Mouse (Mus musculus) heart, embryonic 16.5 days (tissue): ENCODE data around the gene Lgi4. TPM values are rescaled to one million over a fixed set of nuclear protein-coding genes. Genes with fewer than 3 reads are reported as not detected.

Source experiments
- ATAC-seq: fragments of 200-750 bp; cut with Nextera tagmentation; replicated peaks from 2 replicates; pipeline ENCODE4 v1.8.0; 2017; ENCODE audit warnings: moderate number of reproducible peaks; ENCODE audit not compliant: insufficient read depth, low FRiP score; ENCODE audit errors: extremely low read depth
- H3K27ac ChIP-seq: fragments of 300-500 bp; sonication (generic); 2 replicates; pipeline ENCODE4 v1.5.1; 2014; ENCODE audit warnings: mild to moderate bottlenecking, low read length, control low read depth, moderate library complexity
- H3K27me3 ChIP-seq: fragments of 300-500 bp; sonication (generic); 2 replicates; pipeline ENCODE4 v1.6.1; 2014; ENCODE audit warnings: low read length, mixed read lengths; ENCODE audit not compliant: control insufficient read depth, insufficient read depth
- H3K36me3 ChIP-seq: fragments of 300-500 bp; sonication (generic); 2 replicates; pipeline ENCODE4 v1.6.1; 2014; ENCODE audit not compliant: control insufficient read depth, insufficient read depth
- H3K4me1 ChIP-seq: fragments of 300-500 bp; sonication (generic); 2 replicates; pipeline ENCODE4 v1.6.1; 2014; ENCODE audit warnings: low read length, mixed read lengths; ENCODE audit not compliant: control insufficient read depth, insufficient read depth
- H3K4me2 ChIP-seq: fragments of 300-500 bp; sonication (generic); 2 replicates; pipeline ENCODE4 v1.6.1; 2014; ENCODE audit warnings: low read depth, mild to moderate bottlenecking, control low read depth, low read length
- H3K4me3 ChIP-seq: fragments of 300-500 bp; sonication (generic); 2 replicates; pipeline ENCODE4 v1.5.1; 2014; ENCODE audit warnings: mild to moderate bottlenecking, control low read depth, low read length
- H3K9ac ChIP-seq: fragments of 300-500 bp; sonication (generic); 2 replicates; pipeline ENCODE4 v1.6.1; 2014; ENCODE audit warnings: low read length, control low read depth
- H3K9me3 ChIP-seq: fragments of 300-500 bp; sonication (generic); replicated peaks from 2 replicates; pipeline ENCODE4 v1.6.1; 2016; ENCODE audit warnings: low read length; ENCODE audit not compliant: control insufficient read depth
- WGBS: fragments of 180-500 bp; shearing (Covaris S2); extraction: QIAGEN DNeasy Blood & Tissue Kit; methylation state at CpG from one replicate; pipeline ENCODE4 v1.1.7; 2014; 5-methylcytosine and 5-hydroxymethylcytosine counted together
- polyA plus RNA-seq: library from polyadenylated mRNA; unstranded; fragments of >200 nt; fragmentation: Nextera tagmentation; extraction: Ambion mirVana; gene quantifications from 2 replicates; pipeline ENCODE4 v1.2.1, GENCODE M21; 2015

The Lgi4 gene
- polyA plus RNA-seq, 1 experiment from 2014 or later = 0.09 TPM

GRCm38 (mm10) chr7:31049846-31050281 is 9.3 kb upstream of the Lgi4 start:
- 9% methylated on average over 10 of the region's 15 CpGs for WGBS
- no peak overlapping the region for H3K9ac ChIP-seq
- H3K27me3 ChIP-seq = peaks cover 26% of the 10 kb centered on the region
- H3K9me3 ChIP-seq = no peaks in the 10 kb centered on the region
- no peaks in the 10 kb centered on the region for H3K36me3 ChIP-seq
- no peak for ATAC-seq
- H3K4me2 ChIP-seq = no peak overlapping the region
- H3K4me1 ChIP-seq = peaks cover 40% of the 10 kb centered on the region
- no peak overlapping the region for H3K4me3 ChIP-seq
- no peak overlapping the region for H3K27ac ChIP-seq

- H3K36me3 ChIP-seq = no peaks in the 10 kb centered on the region
These were observed 8.7 kb upstream of the Lgi4 start for GRCm38 (mm10) chr7:31050487-31050886.

GRCm38 (mm10) chr7:31050921-31051320 is 8.2 kb upstream of the Lgi4 start:
- Histone ChIP-seq H3K36me3 (no peaks in the 10 kb centered on the region), H3K9me3 (no peaks in the 10 kb centered on the region), H3K9ac (no peak overlapping the region), H3K4me2 (peak overlapping the region; percentile 76), H3K27ac (no peak overlapping the region), H3K4me1 (peaks cover 40% of the 10 kb centered on the region), H3K27me3 (peaks cover 26% of the 10 kb centered on the region), H3K4me3 (peak overlapping the region; percentile 7; the same call in 1 of the 2 replicates)
- 16% methylated on average over 9 of the region's 9 CpGs for WGBS
- no peak for ATAC-seq

More at GRCm38 (mm10) chr7:31050487-31050886, 8.7 kb upstream of the Lgi4 start:
- Histone ChIP-seq H3K4me3 (no peak overlapping the region), H3K4me1 (peaks cover 40% of the 10 kb centered on the region), H3K4me2 (no peak overlapping the region), H3K27me3 (peaks cover 26% of the 10 kb centered on the region), H3K9me3 (no peaks in the 10 kb centered on the region), H3K27ac (no peak overlapping the region), H3K9ac (no peak overlapping the region)
- WGBS = 20% methylated on average over 6 of the region's 6 CpGs
- no peak for ATAC-seq

- no peaks in the 10 kb centered on the region for H3K36me3 ChIP-seq
- peak within 1 kb of the TSS; percentile 57 for H3K4me3 ChIP-seq
- no peak for ATAC-seq
- peak within 1 kb of the TSS; percentile 50 for H3K9ac ChIP-seq
- H3K27me3 ChIP-seq = peaks cover 26% of the 10 kb centered on the region
- H3K4me1 ChIP-seq = peaks cover 42% of the 10 kb centered on the region
- peak within 1 kb of the TSS; percentile 76 for H3K4me2 ChIP-seq
- H3K9me3 ChIP-seq = no peaks in the 10 kb centered on the region
- H3K27ac ChIP-seq = no peak within 1 kb of the TSS
- 13% methylated on average over 27 of the region's 28 CpGs for WGBS
These were observed 7.7 kb upstream of the Lgi4 start, which contains the start of gene Fxyd7 for GRCm38 (mm10) chr7:31051321-31052021. Gene Fxyd7, minus strand, starts transcription at chr7:31051467.

GRCm38 (mm10) chr7:31052251-31052635 is 6.9 kb upstream of the Lgi4 start:
- Histone ChIP-seq H3K4me3 (peak overlapping the region; percentile 57), H3K9me3 (no peaks in the 10 kb centered on the region), H3K27me3 (peaks cover 26% of the 10 kb centered on the region), H3K36me3 (no peaks in the 10 kb centered on the region), H3K27ac (no peak overlapping the region; the same call in 1 of the 2 replicates), H3K4me1 (peaks cover 42% of the 10 kb centered on the region), H3K4me2 (peak overlapping the region; percentile 76), H3K9ac (peak overlapping the region; percentile 50)
- WGBS = 12% methylated on average over 22 of the region's 22 CpGs
- ATAC-seq = no peak

- no peaks in the 10 kb centered on the region for H3K36me3 ChIP-seq
- no peaks in the 10 kb centered on the region for H3K9me3 ChIP-seq
- peak overlapping the region; percentile 4; the same call in 1 of the 2 replicates for H3K27ac ChIP-seq
- WGBS = 3% methylated on average over 34 of the region's 34 CpGs
- peak overlapping the region; percentile 50 for H3K9ac ChIP-seq
- H3K27me3 ChIP-seq = peaks cover 26% of the 10 kb centered on the region
- peak; percentile 4; the same call in 1 of the 2 replicates for ATAC-seq
- peak overlapping the region; percentile 57 for H3K4me3 ChIP-seq
- peak overlapping the region; percentile 76 for H3K4me2 ChIP-seq
- H3K4me1 ChIP-seq = peaks cover 42% of the 10 kb centered on the region
These were observed 6.3 kb upstream of the Lgi4 start for GRCm38 (mm10) chr7:31052636-31053434.

- peak overlapping the region; percentile 76 for H3K4me2 ChIP-seq
- WGBS = 18% methylated on average over 10 of the region's 10 CpGs
- peak overlapping the region; percentile 98 for H3K27ac ChIP-seq
- ATAC-seq = no peak
- no peaks in the 10 kb centered on the region for H3K36me3 ChIP-seq
- H3K4me3 ChIP-seq = peak overlapping the region; percentile 57
- peaks cover 26% of the 10 kb centered on the region for H3K27me3 ChIP-seq
- no peaks in the 10 kb centered on the region for H3K9me3 ChIP-seq
- peaks cover 44% of the 10 kb centered on the region for H3K4me1 ChIP-seq
- H3K9ac ChIP-seq = peak overlapping the region; percentile 84
These were observed 5.2 kb upstream of the Lgi4 start for GRCm38 (mm10) chr7:31053882-31054447.

- peak overlapping the region; percentile 76 for H3K4me2 ChIP-seq
- peak; percentile 34 for ATAC-seq
- 26% methylated on average over 11 of the region's 11 CpGs for WGBS
- H3K4me3 ChIP-seq = peak overlapping the region; percentile 57
- H3K27me3 ChIP-seq = peaks cover 21% of the 10 kb centered on the region
- peak overlapping the region; percentile 98 for H3K27ac ChIP-seq
- peaks cover 43% of the 10 kb centered on the region for H3K4me1 ChIP-seq
- peak overlapping the region; percentile 84 for H3K9ac ChIP-seq
- no peaks in the 10 kb centered on the region for H3K9me3 ChIP-seq
- H3K36me3 ChIP-seq = no peaks in the 10 kb centered on the region
These were observed 4.4 kb upstream of the Lgi4 start for GRCm38 (mm10) chr7:31054661-31055320.
